Mouse (Mus musculus) heart, embryonic 13.5 days (tissue): Measurements from ENCODE around the gene Akap2. TPM values are rescaled to one million over a fixed set of nuclear protein-coding genes. Genes with fewer than 3 reads are reported as not detected.
"Not testable (repeated sequence)": the region's sequence is repeated elsewhere in the genome, so short reads cannot be mapped to it uniquely, and the experiment has no call there.

ENCODE experiments used
- ATAC-seq: fragments of 200-750 bp; cut with Nextera tagmentation; 2 replicates; pipeline ENCODE4 v1.8.0; 2017; ENCODE audit warnings: moderate TSS enrichment; ENCODE audit not compliant: insufficient number of reproducible peaks, low FRiP score, low TSS enrichment; ENCODE audit errors: extremely low read depth
- H3K27ac ChIP-seq: fragments of 300-500 bp; sonication (generic); replicated peaks from 2 replicates; pipeline ENCODE4 v1.5.1; 2015; ENCODE audit warnings: moderate library complexity, mild to moderate bottlenecking, inconsistent platforms
- H3K27me3 ChIP-seq: fragments of 300-500 bp; sonication (generic); replicated peaks from 2 replicates; pipeline ENCODE4 v1.6.1; 2015; ENCODE audit warnings: mild to moderate bottlenecking, inconsistent platforms
- H3K36me3 ChIP-seq: fragments of 300-500 bp; sonication (generic); 2 replicates; pipeline ENCODE4 v1.6.1; 2015; ENCODE audit warnings: mild to moderate bottlenecking, inconsistent platforms
- H3K4me1 ChIP-seq: fragments of 300-500 bp; sonication (generic); 2 replicates; pipeline ENCODE4 v1.6.1; 2015; ENCODE audit warnings: inconsistent platforms
- H3K4me2 ChIP-seq: fragments of 300-500 bp; sonication (generic); 2 replicates; pipeline ENCODE4 v1.6.1; 2015; ENCODE audit warnings: inconsistent platforms, mild to moderate bottlenecking, moderate library complexity
- H3K4me3 ChIP-seq: fragments of 300-500 bp; sonication (generic); 2 replicates; pipeline ENCODE4 v1.5.1; 2015; ENCODE audit warnings: moderate library complexity, mild to moderate bottlenecking, inconsistent platforms
- H3K9ac ChIP-seq: fragments of 300-500 bp; sonication (generic); 2 replicates; pipeline ENCODE4 v1.6.1; 2015; ENCODE audit warnings: inconsistent platforms, mild to moderate bottlenecking, moderate library complexity
- H3K9me3 ChIP-seq: fragments of 300-500 bp; sonication (generic); 2 replicates; pipeline ENCODE4 v1.6.1; 2016; ENCODE audit warnings: inconsistent platforms
- WGBS: fragments of 180-500 bp; shearing (Covaris S2); methylation state at CpG from one replicate; pipeline ENCODE4 v1.1.7; 2015; ENCODE audit warnings: mixed read lengths; 5-methylcytosine and 5-hydroxymethylcytosine counted together
- polyA plus RNA-seq: library from polyadenylated mRNA; unstranded; fragments of >200 nt; fragmentation: Nextera tagmentation; extraction: Ambion mirVana; gene quantifications from 2 replicates; pipeline ENCODE4 v1.2.1, GENCODE M21; 2015

Akap2 gene
- polyA plus RNA-seq, 1 experiment from 2014 or later: 43.1 TPM

DNA sequence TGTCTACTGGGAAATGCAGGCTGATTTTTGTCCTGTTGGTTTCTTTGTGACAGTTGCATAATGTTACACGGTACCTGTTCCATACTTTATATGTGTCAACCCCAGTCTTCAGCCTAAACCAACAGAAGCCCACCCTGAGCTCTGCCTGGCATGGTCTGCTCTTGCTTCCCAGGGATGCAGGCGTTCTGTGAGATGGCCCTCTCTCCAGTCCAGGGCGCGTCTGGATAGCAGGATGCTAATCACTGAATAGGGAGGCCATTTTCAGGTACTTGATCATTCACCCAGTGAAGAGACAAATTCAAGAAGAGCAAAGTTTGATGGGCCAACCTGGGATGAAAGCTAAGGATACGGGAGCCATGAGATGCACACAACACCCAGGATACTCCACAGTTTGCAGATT, 161.7 kb downstream of the Akap2 start:
- H3K36me3 ChIP-seq: peaks cover 17% of the 10 kb centered on the region; the same call in 1 of the 2 replicates
- WGBS: 80% methylated on average over 5 of the region's 5 CpGs
- H3K9me3 ChIP-seq: no peaks in the 10 kb centered on the region
- no peak overlapping the region; the same call in 1 of the 2 replicates for H3K27ac ChIP-seq
- H3K9ac ChIP-seq: no peak overlapping the region
- no peak overlapping the region for H3K4me3 ChIP-seq
- H3K27me3 ChIP-seq: no peaks in the 10 kb centered on the region
- no peak overlapping the region for H3K4me2 ChIP-seq
- H3K4me1 ChIP-seq: peaks cover 36% of the 10 kb centered on the region
- ATAC-seq: no peak; the same call in 1 of the 2 replicates

- H3K4me3 ChIP-seq: no peak overlapping the region
- H3K27me3 ChIP-seq: no peaks in the 10 kb centered on the region
- WGBS: 17% methylated on average over 6 of the region's 6 CpGs
- peaks cover 17% of the 10 kb centered on the region; the same call in 1 of the 2 replicates for H3K36me3 ChIP-seq
- no peak overlapping the region for H3K9ac ChIP-seq
- no peak overlapping the region for H3K27ac ChIP-seq
- H3K4me1 ChIP-seq: peaks cover 44% of the 10 kb centered on the region
- ATAC-seq: no peak
- H3K4me2 ChIP-seq: no peak overlapping the region
- H3K9me3 ChIP-seq: no peaks in the 10 kb centered on the region
These were observed 162.4 kb downstream of the Akap2 start for GRCm38 (mm10) chr4:57879804-57880357.

DNA sequence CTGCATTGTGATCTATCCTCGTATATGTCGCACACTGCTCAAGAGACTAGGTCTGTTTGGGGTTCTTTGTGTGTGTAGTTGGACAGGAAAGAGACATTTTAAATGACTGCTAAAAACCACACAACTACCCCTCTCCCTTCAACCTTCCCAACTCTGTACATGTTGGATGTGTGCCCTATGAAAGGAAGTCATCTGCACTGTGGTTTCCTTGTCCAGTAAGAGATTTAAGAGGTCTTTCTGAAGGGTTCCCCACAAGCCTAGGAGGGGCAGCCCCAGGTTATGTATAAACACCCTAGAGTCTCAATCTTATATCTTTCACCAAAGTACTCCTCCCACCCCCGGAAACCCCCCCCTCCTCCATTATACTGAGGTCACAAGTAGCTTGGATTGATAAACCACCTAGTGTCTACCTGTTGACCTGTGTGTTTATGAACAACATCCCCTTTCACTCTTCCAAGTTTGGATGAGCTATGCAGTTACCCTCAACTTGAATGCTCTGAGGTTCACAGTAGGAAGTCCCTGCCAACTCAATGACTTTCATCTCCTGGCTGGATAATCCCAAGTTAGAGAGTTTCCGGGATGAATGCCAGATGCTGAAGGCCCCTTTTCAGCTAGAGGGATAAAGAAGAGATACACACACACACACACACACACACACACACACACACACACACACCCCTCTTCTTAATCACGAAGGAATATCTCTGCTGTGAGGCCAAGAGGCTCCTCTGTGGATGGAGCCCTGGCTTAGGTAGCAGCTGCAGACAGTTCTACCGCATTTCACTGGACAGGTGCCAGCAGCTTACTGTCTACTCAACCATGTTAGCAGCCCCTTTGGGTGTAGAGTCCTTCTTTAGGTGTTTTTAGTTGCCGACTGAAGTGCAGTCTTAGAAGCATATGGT, 166.3 kb downstream of the Akap2 start:
- no peaks in the 10 kb centered on the region for H3K9me3 ChIP-seq
- H3K4me1 ChIP-seq: peaks cover 70% of the 10 kb centered on the region
- H3K4me3 ChIP-seq: no peak overlapping the region
- ATAC-seq: no peak
- no peak overlapping the region for H3K4me2 ChIP-seq
- 54% methylated on average over 7 of the region's 7 CpGs for WGBS
- H3K36me3 ChIP-seq: peaks cover 17% of the 10 kb centered on the region; the same call in 1 of the 2 replicates
- H3K27me3 ChIP-seq: no peaks in the 10 kb centered on the region
- peak overlapping the region; percentile 48 for H3K27ac ChIP-seq
- no peak overlapping the region for H3K9ac ChIP-seq

DNA sequence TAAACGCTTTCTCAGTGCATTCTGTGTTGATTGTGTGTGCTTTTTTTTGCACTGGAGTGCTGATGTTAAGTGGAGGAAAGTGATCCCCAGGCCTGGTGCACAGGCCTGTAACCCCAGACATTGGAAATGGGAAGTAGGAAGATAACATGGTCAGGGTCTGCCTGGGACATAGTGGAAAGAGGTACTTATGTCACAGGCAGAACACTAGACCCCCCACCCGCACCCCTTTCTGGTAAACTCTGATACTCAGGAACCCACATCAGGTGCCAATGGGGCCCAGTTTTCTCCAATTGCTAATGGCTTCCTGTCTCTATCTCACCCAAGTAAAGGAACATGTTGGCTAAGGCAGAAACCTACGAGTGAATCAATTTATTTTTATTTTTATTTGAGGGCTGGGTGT, 167.1 kb downstream of the Akap2 start:
- Histone ChIP-seq H3K27me3 (no peaks in the 10 kb centered on the region), H3K4me1 (peaks cover 70% of the 10 kb centered on the region), H3K4me3 (no peak overlapping the region), H3K36me3 (0 out of 2 replicates have a peak, but pooled peaks cover 12% of the 10 kb centered on the region), H3K9me3 (no peaks in the 10 kb centered on the region), H3K4me2 (no peak overlapping the region), H3K27ac (peak overlapping the region; percentile 48), H3K9ac (no peak overlapping the region)
- 73% methylated on average over 3 of the region's 3 CpGs for WGBS
- ATAC-seq: no peak

DNA sequence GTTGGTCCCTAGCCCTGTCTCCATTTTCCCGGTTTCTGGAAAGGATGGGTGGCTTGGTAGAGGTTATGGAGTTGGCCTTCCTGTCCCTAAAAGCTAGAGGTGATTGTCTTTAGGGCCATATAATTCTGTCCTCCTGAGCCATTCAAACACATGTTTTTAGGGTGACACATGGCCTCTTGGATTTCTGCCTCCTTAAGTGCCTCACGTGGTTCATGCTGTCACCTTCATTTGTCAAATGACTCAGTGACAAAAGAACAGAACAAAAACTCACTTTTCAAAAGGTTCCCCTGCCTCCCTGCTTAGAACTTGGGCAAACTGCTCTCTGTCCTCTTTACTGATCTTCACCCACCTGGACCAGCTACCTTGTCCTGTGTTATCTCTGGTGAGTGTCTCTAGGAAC, 167.7 kb downstream of the Akap2 start:
- peaks cover 64% of the 10 kb centered on the region for H3K4me1 ChIP-seq
- no peak for ATAC-seq
- H3K27me3 ChIP-seq: no peaks in the 10 kb centered on the region
- H3K9ac ChIP-seq: no peak overlapping the region
- no peak overlapping the region for H3K4me3 ChIP-seq
- H3K27ac ChIP-seq: no peak overlapping the region
- WGBS: 56% methylated on average over 2 of the region's 2 CpGs
- H3K4me2 ChIP-seq: no peak overlapping the region
- 0 out of 2 replicates have a peak, but pooled peaks cover 11% of the 10 kb centered on the region for H3K36me3 ChIP-seq
- H3K9me3 ChIP-seq: no peaks in the 10 kb centered on the region

DNA sequence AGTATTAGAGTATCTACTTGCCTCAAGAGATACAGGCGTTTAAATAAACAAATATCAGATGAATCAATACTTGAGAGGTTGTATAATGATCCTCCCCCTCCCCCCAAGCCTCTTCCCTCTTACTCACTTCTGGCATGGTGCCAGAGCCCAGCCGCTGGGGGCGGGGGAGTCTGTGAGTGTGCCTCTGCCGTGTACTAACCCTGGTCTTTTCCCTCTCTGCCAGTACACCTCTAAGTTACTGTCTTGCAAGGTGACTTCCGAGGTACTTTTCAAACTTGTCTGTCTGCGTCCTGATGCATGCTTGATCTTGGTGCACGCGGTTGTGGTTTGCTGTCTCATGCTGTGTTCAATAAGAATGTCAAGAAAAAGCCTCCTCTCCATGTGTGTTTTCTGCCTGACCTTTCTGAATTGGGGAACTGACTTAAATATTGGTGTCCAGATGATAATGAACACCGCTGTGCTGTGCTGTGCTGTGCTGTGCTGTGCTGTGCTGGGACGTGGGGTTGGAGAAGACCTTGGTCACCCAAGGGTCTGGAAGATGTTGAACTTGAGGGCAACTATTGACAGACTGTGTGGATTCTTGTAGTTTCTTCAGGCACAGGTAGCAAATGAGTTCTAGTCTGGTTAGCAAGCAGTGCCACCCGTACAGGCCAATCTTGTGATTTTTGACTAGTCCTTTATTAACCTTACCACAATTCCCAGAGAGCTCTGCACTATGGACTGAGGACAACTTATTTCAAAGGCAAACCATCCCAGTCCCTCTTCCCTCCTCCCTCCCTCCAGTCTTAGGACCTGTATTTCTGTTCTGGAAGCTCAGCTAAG, 168.8 kb downstream of the Akap2 start:
- peaks cover 64% of the 10 kb centered on the region for H3K4me1 ChIP-seq
- WGBS: 46% methylated on average over 11 of the region's 11 CpGs

DNA sequence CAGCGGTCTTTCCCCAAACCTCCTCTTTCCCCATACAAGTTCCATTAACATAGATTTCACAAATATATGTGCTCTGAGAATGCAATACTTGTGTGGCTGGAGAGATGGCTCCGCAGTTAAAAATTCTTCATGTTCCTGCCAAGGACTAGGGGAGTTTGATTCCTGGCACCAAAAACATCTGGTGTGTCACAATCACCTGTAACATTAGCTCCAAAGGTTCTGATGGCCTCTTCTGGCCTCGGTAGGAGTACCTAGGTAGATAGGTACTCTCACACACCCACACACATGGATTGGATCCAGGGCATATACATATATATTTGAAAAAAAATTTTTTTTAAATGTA, 169.4 kb downstream of the Akap2 start:
- Histone ChIP-seq H3K27me3 (no peaks in the 10 kb centered on the region), H3K9me3 (no peaks in the 10 kb centered on the region), H3K36me3 (peaks cover 7% of the 10 kb centered on the region; the same call in 1 of the 2 replicates), H3K4me3 (no peak overlapping the region), H3K9ac (no peak overlapping the region), H3K27ac (no peak overlapping the region), H3K4me2 (no peak overlapping the region), H3K4me1 (peaks cover 59% of the 10 kb centered on the region)
- 81% methylated on average over 3 of the region's 3 CpGs for WGBS
- no peak for ATAC-seq

More for the DNA sequence above, 168.8 kb downstream of the Akap2 start:
- no peak overlapping the region for H3K4me3 ChIP-seq
- H3K4me2 ChIP-seq: no peak overlapping the region
- 0 out of 2 replicates have a peak overlapping the region, but pooled peaks have one; percentile 8 for H3K9ac ChIP-seq
- ATAC-seq: no peak
- 0 out of 2 replicates have a peak overlapping the region, but pooled peaks have one; percentile 30 for H3K27ac ChIP-seq
- no peaks in the 10 kb centered on the region for H3K9me3 ChIP-seq
- 0 out of 2 replicates have a peak, but pooled peaks cover 8% of the 10 kb centered on the region for H3K36me3 ChIP-seq
- no peaks in the 10 kb centered on the region for H3K27me3 ChIP-seq

DNA sequence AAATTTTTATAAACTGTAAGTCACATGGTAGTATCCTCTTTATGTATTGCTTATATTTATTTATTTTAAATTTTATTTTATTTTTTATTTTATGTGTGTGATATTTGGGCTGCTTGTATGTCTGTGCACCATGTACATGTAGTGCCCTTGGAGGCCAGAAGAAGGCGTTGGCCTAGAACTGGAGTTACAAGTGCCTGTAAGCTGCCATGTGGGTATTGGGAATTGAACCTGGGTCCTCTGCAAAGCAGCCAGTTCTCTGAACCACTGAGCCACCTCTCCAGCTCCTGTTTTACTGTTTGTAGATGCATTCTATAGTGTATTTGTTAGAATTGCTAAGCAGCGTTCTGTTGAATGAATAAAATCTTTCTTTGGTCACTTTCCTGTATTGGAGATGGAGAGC, 170.8 kb downstream of the Akap2 start:
- Histone ChIP-seq H3K36me3 (peaks cover 16% of the 10 kb centered on the region), H3K27me3 (no peaks in the 10 kb centered on the region), H3K4me3 (no peak overlapping the region), H3K27ac (no peak overlapping the region), H3K9ac (no peak overlapping the region), H3K9me3 (no peaks in the 10 kb centered on the region), H3K4me2 (no peak overlapping the region), H3K4me1 (peaks cover 45% of the 10 kb centered on the region)
- WGBS: 86% methylated on average over 2 of the region's 2 CpGs
- no peak for ATAC-seq

- H3K9ac ChIP-seq, H3K9me3 ChIP-seq, ATAC-seq, H3K27me3 ChIP-seq, H3K4me2 ChIP-seq, H3K27ac ChIP-seq, H3K4me3 ChIP-seq: not testable (repeated sequence)
- peaks cover 21% of the 10 kb centered on the region for H3K36me3 ChIP-seq
- 74% methylated on average over 1 of the region's 1 CpGs for WGBS
- peaks cover 37% of the 10 kb centered on the region for H3K4me1 ChIP-seq
These were observed 171.5 kb downstream of the Akap2 start for GRCm38 (mm10) chr4:57888978-57889377.

- no peaks in the 10 kb centered on the region for H3K27me3 ChIP-seq
- peaks cover 29% of the 10 kb centered on the region for H3K4me1 ChIP-seq
- no peak for ATAC-seq
- H3K9me3 ChIP-seq: no peaks in the 10 kb centered on the region
- peaks cover 27% of the 10 kb centered on the region for H3K36me3 ChIP-seq
- WGBS: 91% methylated on average over 8 of the region's 8 CpGs
- H3K4me3 ChIP-seq: no peak overlapping the region
- H3K9ac ChIP-seq: no peak overlapping the region
- H3K4me2 ChIP-seq: no peak overlapping the region
- no peak overlapping the region for H3K27ac ChIP-seq
These were observed 172.3 kb downstream of the Akap2 start for GRCm38 (mm10) chr4:57889773-57890172.

- no peak for ATAC-seq
- Histone ChIP-seq H3K9ac (no peak overlapping the region), H3K9me3 (no peaks in the 10 kb centered on the region), H3K27me3 (no peaks in the 10 kb centered on the region), H3K4me3 (no peak overlapping the region), H3K36me3 (peaks cover 35% of the 10 kb centered on the region), H3K4me1 (peaks cover 14% of the 10 kb centered on the region), H3K4me2 (no peak overlapping the region), H3K27ac (no peak overlapping the region)
- 88% methylated on average over 10 of the region's 10 CpGs for WGBS
These were observed 174.6 kb downstream of the Akap2 start for GRCm38 (mm10) chr4:57892001-57892586.
